Mouse (Mus musculus) midbrain, embryonic 13.5 days (tissue): ENCODE measurements around the gene Nhlrc2. TPM values are rescaled to one million over a fixed set of nuclear protein-coding genes. Genes with fewer than 3 reads are reported as not detected.
"Not testable (repeated sequence)": the region's sequence is repeated elsewhere in the genome, so short reads cannot be mapped to it uniquely, and the experiment has no call there.

Source experiments
- ATAC-seq: fragments of 200-750 bp; cut with Nextera tagmentation; 2 replicates; pipeline ENCODE4 v1.8.0; 2017; ENCODE audit warnings: mild to moderate bottlenecking, moderate TSS enrichment, moderate library complexity
- H3K27ac ChIP-seq: fragments of 300-500 bp; sonication (generic); 2 replicates; pipeline ENCODE4 v1.5.1; 2015; ENCODE audit warnings: inconsistent platforms, mild to moderate bottlenecking, moderate library complexity
- H3K27me3 ChIP-seq: fragments of 300-500 bp; sonication (generic); 2 replicates; pipeline ENCODE4 v1.6.1; 2015; ENCODE audit warnings: mild to moderate bottlenecking, inconsistent platforms
- H3K36me3 ChIP-seq: fragments of 300-500 bp; sonication (generic); 2 replicates; pipeline ENCODE4 v1.6.1; 2015; ENCODE audit warnings: mild to moderate bottlenecking, inconsistent platforms
- H3K4me1 ChIP-seq: fragments of 300-500 bp; sonication (generic); replicated peaks from 2 replicates; pipeline ENCODE4 v1.6.1; 2015; ENCODE audit warnings: inconsistent platforms
- H3K4me2 ChIP-seq: fragments of 300-500 bp; sonication (generic); replicated peaks from 2 replicates; pipeline ENCODE4 v1.6.1; 2015; ENCODE audit warnings: moderate library complexity, mild to moderate bottlenecking, inconsistent platforms
- H3K4me3 ChIP-seq: fragments of 300-500 bp; sonication (generic); replicated peaks from 2 replicates; pipeline ENCODE4 v1.5.1; 2015; ENCODE audit warnings: mild to moderate bottlenecking, inconsistent platforms
- H3K9ac ChIP-seq: fragments of 300-500 bp; sonication (generic); replicated peaks from 2 replicates; pipeline ENCODE4 v1.6.1; 2015; ENCODE audit warnings: mild to moderate bottlenecking, inconsistent platforms
- H3K9me3 ChIP-seq: fragments of 300-500 bp; sonication (generic); 2 replicates; pipeline ENCODE4 v1.6.1; 2016; ENCODE audit warnings: mild to moderate bottlenecking, inconsistent platforms
- WGBS: fragments of 180-500 bp; shearing (Covaris S2); methylation state at CpG from one replicate; pipeline ENCODE4 v1.1.7; 2015; 5-methylcytosine and 5-hydroxymethylcytosine counted together
- polyA plus RNA-seq: library from polyadenylated mRNA; unstranded; fragments of >200 nt; fragmentation: Nextera tagmentation; extraction: Ambion mirVana; gene quantifications from 2 replicates; pipeline ENCODE4 v1.2.1, GENCODE M21; 2015

The Nhlrc2 gene
- 10.5 and 11.6 TPM in 2 replicates for polyA plus RNA-seq

DNA sequence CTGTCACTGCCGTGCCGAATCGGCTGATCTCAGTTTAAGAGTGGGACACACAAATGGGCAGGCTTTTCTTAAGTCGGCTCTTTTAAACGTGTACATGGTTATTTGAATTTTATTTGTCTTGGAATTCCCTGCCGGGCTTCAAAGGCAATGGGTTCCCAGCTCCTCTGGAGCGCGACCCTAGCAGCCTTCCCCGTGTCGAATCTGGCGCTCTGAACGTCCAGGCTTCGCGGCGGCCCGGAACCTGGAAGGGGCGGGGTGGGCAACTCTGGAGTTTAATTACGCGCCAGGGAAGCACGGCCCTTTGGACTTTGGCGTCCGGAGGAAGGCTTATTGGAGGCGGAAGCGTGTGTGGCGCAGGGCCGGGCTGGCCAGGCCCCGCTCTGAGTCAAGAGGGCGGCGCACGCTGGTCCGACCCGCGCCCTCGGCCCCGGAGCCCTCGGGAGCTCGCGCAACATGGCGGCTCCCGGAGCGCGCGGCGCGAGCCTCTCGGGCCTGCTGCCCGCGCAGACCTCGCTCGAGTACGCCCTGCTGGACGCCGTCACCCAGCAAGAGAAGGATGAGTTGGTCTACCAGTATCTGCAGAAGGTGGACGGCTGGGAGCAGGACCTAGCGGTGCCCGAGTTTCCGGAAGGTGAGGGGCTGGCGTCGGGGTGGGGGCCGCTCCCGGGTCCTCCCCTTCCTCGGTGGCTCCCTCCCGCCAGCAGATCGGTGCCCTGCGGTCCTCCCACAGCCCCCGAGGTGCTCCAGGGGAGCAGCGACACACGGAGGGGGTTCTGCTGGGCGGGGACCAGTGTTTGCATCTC lies at the start of gene Nhlrc2:
Gene Nhlrc2, plus strand, starts transcription at position 32 of the 803 bp plus-strand sequence.
- H3K9ac ChIP-seq, result peak within 1 kb of the TSS; percentile 95
- no peaks in the 10 kb centered on the region for H3K9me3 ChIP-seq
- peaks cover 27% of the 10 kb centered on the region for H3K36me3 ChIP-seq
- under 1% methylated on average over 69 of the region's 69 CpGs for WGBS
- H3K4me2 ChIP-seq, result peak within 1 kb of the TSS; percentile 76
- peak; percentile 93 for ATAC-seq
- H3K4me3 ChIP-seq, result peak within 1 kb of the TSS; percentile 96
- no peaks in the 10 kb centered on the region for H3K27me3 ChIP-seq
- H3K4me1 ChIP-seq, result peaks cover 25% of the 10 kb centered on the region
- H3K27ac ChIP-seq, result peak within 1 kb of the TSS; percentile 93

DNA sequence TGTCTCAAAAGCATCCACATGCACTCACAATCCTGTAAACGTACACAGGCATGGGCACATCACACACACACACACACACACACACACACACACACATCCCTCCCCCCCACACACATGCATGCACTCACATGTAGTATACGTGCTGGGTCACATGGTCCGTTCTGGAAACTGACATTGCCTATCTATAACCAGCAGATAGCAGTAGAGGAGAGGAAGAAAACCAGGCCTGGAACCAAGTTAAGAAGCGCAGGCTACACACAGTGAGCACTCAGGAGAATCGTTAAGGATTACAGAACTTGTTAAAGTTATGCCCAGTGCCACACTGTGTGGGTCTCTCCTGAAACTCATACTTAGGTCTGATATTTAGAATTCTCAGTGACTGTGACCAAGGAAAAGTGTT lies 45.0 kb upstream of the Nhlrc2 start:
- not testable (repeated sequence) for H3K9ac ChIP-seq, ATAC-seq, H3K4me1 ChIP-seq, H3K4me2 ChIP-seq, H3K9me3 ChIP-seq, H3K27me3 ChIP-seq, H3K36me3 ChIP-seq, H3K4me3 ChIP-seq, H3K27ac ChIP-seq
- no CpG with 5 or more reads among the region's 5 CpGs for WGBS

DNA sequence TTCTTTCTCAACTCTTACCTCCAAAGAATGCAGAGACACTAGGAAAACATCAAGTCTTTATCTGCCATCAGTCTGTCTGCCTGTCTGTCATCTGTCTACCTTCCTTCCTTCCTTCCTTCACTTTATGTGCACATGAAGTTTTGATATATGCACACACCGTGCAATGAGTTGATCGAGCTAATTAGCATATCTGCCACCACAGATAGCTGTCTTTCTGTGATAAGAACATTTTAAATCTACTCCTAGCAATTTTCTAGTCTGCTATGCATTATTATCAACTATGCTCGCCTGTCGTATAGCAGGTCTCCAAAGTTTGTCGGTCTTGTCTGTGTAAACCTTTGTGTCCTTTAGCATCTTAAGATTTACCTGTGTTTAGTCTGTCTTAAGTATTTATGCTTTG lies 44.5 kb upstream of the Nhlrc2 start:
- H3K4me2 ChIP-seq, ATAC-seq, H3K36me3 ChIP-seq, H3K9ac ChIP-seq, H3K9me3 ChIP-seq, H3K27ac ChIP-seq, H3K4me3 ChIP-seq, H3K27me3 ChIP-seq, H3K4me1 ChIP-seq: not testable (repeated sequence)
- WGBS, result no CpG with 5 or more reads among the region's 5 CpGs

DNA sequence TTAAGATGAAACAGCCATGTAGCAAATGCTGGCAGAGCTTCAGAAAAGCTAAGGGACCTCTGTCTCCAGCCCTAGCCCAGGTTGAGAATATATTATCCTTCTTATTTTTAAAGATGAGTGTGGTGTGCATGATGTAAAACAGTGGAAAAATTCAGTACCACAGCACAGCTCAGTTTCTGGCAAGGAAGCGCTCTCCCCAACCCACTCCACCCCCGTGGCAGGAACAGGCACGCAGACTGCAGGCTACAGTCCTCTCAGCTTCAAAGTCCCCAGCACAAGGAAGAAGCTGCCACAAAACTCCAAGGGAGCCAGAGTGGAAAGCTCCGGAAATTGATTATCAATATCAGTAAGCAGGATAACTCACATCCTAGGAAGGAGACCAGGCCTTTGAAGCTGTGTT lies 36.9 kb upstream of the Nhlrc2 start:
- not testable (repeated sequence) for H3K9me3 ChIP-seq, H3K4me3 ChIP-seq, H3K4me1 ChIP-seq, H3K9ac ChIP-seq, H3K27ac ChIP-seq, H3K4me2 ChIP-seq, H3K36me3 ChIP-seq, ATAC-seq, H3K27me3 ChIP-seq
- no CpG with 5 or more reads among the region's 4 CpGs for WGBS

DNA sequence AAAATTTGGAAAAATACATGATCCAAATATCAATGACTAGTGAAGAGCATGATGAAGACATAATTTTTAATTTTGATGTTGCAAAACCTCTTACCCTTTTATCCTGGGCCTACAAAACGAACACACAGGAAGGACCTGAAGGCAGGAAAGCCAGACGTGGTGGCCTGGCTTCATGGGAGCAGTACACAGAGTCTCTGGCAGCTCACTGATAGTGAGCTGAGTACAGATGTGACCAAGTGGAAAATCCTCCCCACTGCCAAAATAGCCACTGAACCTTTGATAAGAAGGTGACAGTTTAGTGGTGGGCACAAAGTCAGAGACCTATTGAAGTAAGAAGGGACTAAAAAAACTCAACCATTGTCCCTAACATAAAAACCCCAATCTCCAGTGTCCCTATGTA lies 34.5 kb upstream of the Nhlrc2 start:
- H3K4me2 ChIP-seq, H3K9ac ChIP-seq, H3K36me3 ChIP-seq, H3K27me3 ChIP-seq, H3K9me3 ChIP-seq, H3K27ac ChIP-seq, H3K4me1 ChIP-seq, ATAC-seq, H3K4me3 ChIP-seq: not testable (repeated sequence)
- WGBS, result no CpG with 5 or more reads among the region's 2 CpGs

DNA sequence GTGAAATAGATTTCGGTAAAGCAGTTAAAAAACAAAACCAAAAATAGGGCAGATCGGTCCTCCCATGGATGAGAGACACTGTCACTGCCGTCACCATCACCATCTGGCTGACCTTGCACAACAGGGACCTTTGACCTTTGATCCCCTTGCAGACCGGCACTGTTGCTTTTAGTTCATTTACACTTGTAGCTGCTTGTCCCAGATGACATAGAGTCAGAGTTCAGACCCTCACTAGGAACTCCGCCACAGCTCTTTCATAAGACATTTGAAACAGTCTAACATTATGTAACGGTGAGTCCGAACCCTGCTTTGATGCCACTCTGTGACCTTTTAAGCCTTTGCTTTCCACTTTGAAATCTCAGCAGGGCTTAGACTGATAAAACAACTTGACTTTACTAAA lies 28.7 kb upstream of the Nhlrc2 start:
- ATAC-seq, H3K27me3 ChIP-seq, H3K4me1 ChIP-seq, H3K4me2 ChIP-seq, H3K4me3 ChIP-seq, H3K27ac ChIP-seq, H3K36me3 ChIP-seq, H3K9ac ChIP-seq, H3K9me3 ChIP-seq: not testable (repeated sequence)
- no CpG with 5 or more reads among the region's 7 CpGs for WGBS

DNA sequence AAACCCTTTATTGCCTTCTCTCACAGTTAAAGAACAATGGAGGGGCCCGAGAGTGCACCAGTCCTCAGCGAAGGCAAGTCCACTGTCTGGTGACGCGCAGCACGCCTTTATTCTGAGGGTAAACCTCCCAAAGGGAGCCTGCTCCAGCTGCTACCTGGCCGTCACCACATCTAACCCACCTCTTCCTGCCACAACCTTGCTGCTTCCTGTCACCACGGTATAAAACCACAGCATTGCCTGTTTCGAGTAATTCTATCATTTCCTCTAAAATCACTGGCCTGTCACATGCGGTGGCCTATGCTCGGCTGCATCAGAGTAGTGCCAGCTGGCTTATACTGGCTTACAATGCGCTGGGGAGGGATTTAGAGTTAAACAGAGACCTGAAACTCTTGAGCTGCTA lies 17.5 kb upstream of the Nhlrc2 start:
- H3K4me1 ChIP-seq, H3K27me3 ChIP-seq, H3K36me3 ChIP-seq, ATAC-seq, H3K9me3 ChIP-seq, H3K9ac ChIP-seq, H3K4me3 ChIP-seq, H3K4me2 ChIP-seq, H3K27ac ChIP-seq: not testable (repeated sequence)
- WGBS, result no CpG with 5 or more reads among the region's 11 CpGs

DNA sequence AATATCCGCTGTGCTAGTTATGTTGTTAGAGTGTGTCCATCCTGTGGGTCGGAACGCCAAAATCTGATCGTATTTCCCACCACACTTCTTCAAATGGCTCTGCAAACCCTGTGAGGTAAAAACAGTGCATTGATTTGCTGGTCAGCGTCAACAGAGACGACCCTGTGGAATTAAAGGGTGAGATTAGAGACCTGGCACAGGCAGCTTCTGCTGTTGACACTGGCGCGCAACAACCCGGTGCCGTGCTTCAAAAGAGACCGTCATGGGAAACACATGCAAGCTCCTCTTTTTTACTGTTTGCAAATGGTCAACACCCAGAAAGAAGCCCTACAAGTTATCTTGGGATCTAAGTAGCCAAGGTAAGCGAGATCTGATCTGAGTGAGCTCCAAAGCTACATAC lies 16.8 kb upstream of the Nhlrc2 start:
- Histone ChIP-seq H3K4me3 (no peak overlapping the region), H3K9me3 (no peaks in the 10 kb centered on the region), H3K27me3 (no peaks in the 10 kb centered on the region), H3K27ac (no peak overlapping the region), H3K36me3 (peaks cover 16% of the 10 kb centered on the region), H3K4me2 (no peak overlapping the region), H3K4me1 (no peaks in the 10 kb centered on the region), H3K9ac (no peak overlapping the region)
- ATAC-seq, result no peak
- 92% methylated on average over 12 of the region's 12 CpGs for WGBS

DNA sequence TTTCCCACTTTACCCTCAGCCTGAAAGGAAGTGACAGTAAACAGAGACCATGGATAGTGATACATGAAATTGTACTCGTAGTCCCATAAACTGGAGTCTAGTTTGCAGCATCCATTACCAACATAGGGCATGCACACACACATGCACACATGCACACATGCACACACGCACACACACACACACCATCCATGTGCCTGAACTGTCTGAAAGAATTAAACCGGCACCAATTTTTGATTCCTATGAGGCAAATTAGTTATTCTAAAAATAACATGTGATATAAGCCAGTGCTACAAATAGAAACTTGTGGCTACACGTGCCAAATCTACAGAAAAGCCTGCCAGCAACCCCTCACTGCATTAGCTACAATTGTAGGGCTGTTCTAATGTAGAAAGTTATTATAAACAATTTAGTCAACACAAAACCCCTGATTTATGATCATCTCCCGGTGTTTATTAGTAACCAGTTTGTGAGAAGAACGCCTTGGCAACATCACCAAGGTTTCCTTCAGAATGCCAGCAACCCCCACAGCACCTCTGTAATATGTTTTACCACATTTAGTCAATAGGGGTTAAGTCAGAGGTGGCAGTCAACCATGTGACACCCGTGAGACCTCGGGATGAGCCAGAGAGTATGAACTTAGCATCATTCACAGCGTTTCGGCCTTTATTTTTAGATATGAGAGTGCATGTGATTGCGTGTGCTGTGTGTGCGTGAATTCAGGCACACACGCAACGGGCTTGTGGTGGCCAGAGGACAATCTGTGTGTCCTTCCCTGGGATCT lies 14.6 kb upstream of the Nhlrc2 start:
- H3K4me2 ChIP-seq, result no peak overlapping the region
- no peak overlapping the region for H3K4me3 ChIP-seq
- no peak overlapping the region for H3K27ac ChIP-seq
- H3K9ac ChIP-seq, result no peak overlapping the region
- H3K36me3 ChIP-seq, result peaks cover 24% of the 10 kb centered on the region
- no peaks in the 10 kb centered on the region for H3K9me3 ChIP-seq
- ATAC-seq, result no peak
- no peaks in the 10 kb centered on the region for H3K27me3 ChIP-seq
- WGBS, result 91% methylated on average over 14 of the region's 14 CpGs
- H3K4me1 ChIP-seq, result no peaks in the 10 kb centered on the region

DNA sequence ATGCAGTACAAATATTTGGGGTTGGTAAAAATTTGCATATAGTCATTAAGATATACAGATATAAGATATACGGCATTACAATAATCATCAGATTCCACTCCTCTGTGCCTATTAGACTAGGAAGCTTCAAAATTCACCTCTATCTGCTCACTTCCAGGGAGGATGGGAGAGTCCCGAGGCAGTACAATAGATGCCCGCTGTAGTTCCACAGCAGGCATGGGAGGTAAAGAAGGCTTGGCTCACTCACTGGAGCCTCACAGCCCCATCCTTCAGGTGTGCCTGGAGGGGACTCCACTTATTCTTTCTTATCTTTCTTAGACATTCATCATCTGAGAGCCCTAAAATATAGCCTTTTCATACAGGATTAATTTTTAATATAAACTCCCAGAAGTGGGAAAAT lies 13.7 kb upstream of the Nhlrc2 start:
- H3K4me1 ChIP-seq, result no peaks in the 10 kb centered on the region
- WGBS, result 84% methylated on average over 3 of the region's 3 CpGs
- H3K36me3 ChIP-seq, result peaks cover 24% of the 10 kb centered on the region
- no peak overlapping the region for H3K27ac ChIP-seq
- H3K9ac ChIP-seq, result no peak overlapping the region
- no peak overlapping the region for H3K4me2 ChIP-seq
- no peak overlapping the region for H3K4me3 ChIP-seq
- ATAC-seq, result no peak
- H3K9me3 ChIP-seq, result no peaks in the 10 kb centered on the region
- H3K27me3 ChIP-seq, result no peaks in the 10 kb centered on the region

DNA sequence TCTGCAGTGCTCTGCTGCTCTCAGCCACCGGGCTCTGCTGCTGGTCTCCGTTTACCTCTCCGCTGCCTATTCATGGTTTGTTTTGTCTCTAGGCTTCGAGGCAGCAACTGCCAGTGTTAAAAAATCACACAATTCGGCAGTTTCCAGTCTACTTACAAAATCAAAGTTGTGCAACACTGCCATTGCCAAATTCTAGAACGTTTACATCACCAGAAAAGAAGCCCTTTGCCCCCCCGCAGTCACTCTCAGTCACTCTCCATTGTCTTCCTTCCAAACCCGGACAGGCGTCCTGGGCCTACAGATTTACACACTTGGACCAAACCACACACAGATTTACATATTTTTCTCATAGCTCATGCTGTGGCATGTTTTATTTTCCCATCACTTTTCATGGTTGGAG lies 13.0 kb upstream of the Nhlrc2 start:
- no peak for ATAC-seq
- H3K4me1 ChIP-seq, result no peaks in the 10 kb centered on the region
- H3K27me3 ChIP-seq, result no peaks in the 10 kb centered on the region
- 78% methylated on average over 9 of the region's 9 CpGs for WGBS
- no peak overlapping the region for H3K4me3 ChIP-seq
- no peak overlapping the region for H3K4me2 ChIP-seq
- no peak overlapping the region for H3K9ac ChIP-seq
- H3K27ac ChIP-seq, result no peak overlapping the region
- no peaks in the 10 kb centered on the region for H3K9me3 ChIP-seq
- H3K36me3 ChIP-seq, result peaks cover 26% of the 10 kb centered on the region

DNA sequence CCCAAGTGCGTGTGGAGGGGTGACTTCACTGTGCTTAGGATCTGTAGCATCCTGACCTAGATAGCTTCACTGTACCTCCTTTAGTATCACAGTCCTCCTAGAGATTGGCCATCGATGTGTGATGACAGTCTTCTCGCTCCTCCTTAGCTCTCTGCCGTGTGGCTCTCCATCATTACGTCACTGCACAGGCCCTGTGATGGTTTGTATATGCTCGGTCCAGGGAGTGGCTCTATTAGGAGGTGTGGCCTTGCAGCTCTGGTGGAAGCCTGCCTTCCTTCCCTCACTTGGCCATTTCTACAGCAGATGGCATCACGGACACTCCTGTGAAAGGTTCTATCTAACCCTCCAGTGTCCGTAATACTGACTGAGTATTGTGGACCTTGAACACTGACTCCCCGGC lies 12.3 kb upstream of the Nhlrc2 start:
- no peak overlapping the region for H3K9ac ChIP-seq
- no peaks in the 10 kb centered on the region for H3K4me1 ChIP-seq
- H3K4me3 ChIP-seq, result no peak overlapping the region
- no peak overlapping the region for H3K27ac ChIP-seq
- ATAC-seq, result no peak
- no peak overlapping the region for H3K4me2 ChIP-seq
- H3K27me3 ChIP-seq, result no peaks in the 10 kb centered on the region
- no peaks in the 10 kb centered on the region for H3K9me3 ChIP-seq
- peaks cover 29% of the 10 kb centered on the region for H3K36me3 ChIP-seq
- WGBS, result 93% methylated on average over 9 of the region's 9 CpGs
